Mouse (Mus musculus) CH12.LX (cell line): ENCODE results near the gene Serpine1.

Source experiments
- CTCF ChIP-seq, 2 experiments: IDR thresholded peaks in 1 of 2; conservative IDR thresholded peaks in 1 of 2; 2 replicates each; pipeline ENCODE4 v1.5.1; 2011 to 2012; ENCODE audit warnings: low read depth in 2 of 2, low read length in 2 of 2, improper control_type of control experiment in 1 of 2, inconsistent platforms in 1 of 2, mild to moderate bottlenecking in 1 of 2, moderate library complexity in 1 of 2
- E2F4 ChIP-seq: IDR thresholded peaks from 2 replicates; pipeline ENCODE4 v1.6.1; 2011; ENCODE audit warnings: low read depth, low read length, improper control_type of control experiment; ENCODE audit not compliant: insufficient replicate concordance
- EP300 ChIP-seq: IDR thresholded peaks from 2 replicates; pipeline ENCODE4 v1.6.1; 2011; ENCODE audit warnings: low read length, improper control_type of control experiment
- MAFK ChIP-seq: IDR thresholded peaks from 2 replicates; pipeline ENCODE4 v1.6.1; 2011; ENCODE audit warnings: low read length, improper control_type of control experiment; ENCODE audit not compliant: insufficient replicate concordance
- POLR2A ChIP-seq: IDR thresholded peaks from 2 replicates; pipeline ENCODE4 v1.6.1; 2011; ENCODE audit warnings: low read depth, mild to moderate bottlenecking, improper control_type of control experiment, low read length
- POLR2AphosphoS2 ChIP-seq: IDR thresholded peaks from 2 replicates; pipeline ENCODE4 v1.6.1; 2011; ENCODE audit warnings: low read depth, low read length, improper control_type of control experiment
- TCF12 ChIP-seq: IDR thresholded peaks from 2 replicates; pipeline ENCODE4 v1.6.1; 2014; ENCODE audit warnings: low read depth, mild to moderate bottlenecking, inconsistent platforms, low read length, improper control_type of control experiment
- ZC3H11A ChIP-seq: IDR thresholded peaks from 2 replicates; pipeline ENCODE4 v1.6.1; 2012; ENCODE audit warnings: low read depth, mild to moderate bottlenecking, inconsistent platforms, low read length, improper control_type of control experiment

- TF ChIP-seq MAFK, result no peak
- no peak for TF ChIP-seq EP300
- TF ChIP-seq CTCF (conservative IDR thresholded peaks at IDR 0.05 in 1 of 2, IDR thresholded peaks at IDR 0.05 in 1 of 2; ENCODE audit: low read depth in 2 of 2, low read length in 2 of 2), result no peak
- TF ChIP-seq TCF12, result no peak
- TF ChIP-seq POLR2A, result no peak
- TF ChIP-seq ZC3H11A, result no peak
- no peak for TF ChIP-seq POLR2AphosphoS2
- no peak for TF ChIP-seq E2F4
These were observed 13.0 kb upstream of the Serpine1 start for GRCm38 (mm10) chr5:137085021-137085420.
